Mouse (Mus musculus) embryonic facial prominence, embryonic 10.5 days (tissue): Measurements from ENCODE around the gene I0C0044D17Rik. TPM values are rescaled to one million over a fixed set of nuclear protein-coding genes. Genes with fewer than 3 reads are reported as not detected.
"Not testable (repeated sequence)": the region's sequence is repeated elsewhere in the genome, so short reads cannot be mapped to it uniquely, and the experiment has no call there.

ENCODE experiments used
- DNase-seq: peaks from one replicate; pipeline ENCODE4 v3.0.0-alpha.2; 2017; ENCODE audit warnings: low spot score
- H3K27ac ChIP-seq: fragments of 300-500 bp; sonication (generic); replicated peaks from 2 replicates; pipeline ENCODE4 v1.5.1; 2016; ENCODE audit warnings: mild to moderate bottlenecking
- H3K27me3 ChIP-seq: fragments of 300-500 bp; sonication (generic); replicated peaks from 2 replicates; pipeline ENCODE4 v1.6.1; 2016; ENCODE audit warnings: low read depth, mild to moderate bottlenecking; ENCODE audit not compliant: poor library complexity, severe bottlenecking
- H3K36me3 ChIP-seq: fragments of 300-500 bp; sonication (generic); replicated peaks from 2 replicates; pipeline ENCODE4 v1.6.1; 2016; ENCODE audit warnings: mild to moderate bottlenecking, moderate library complexity
- H3K4me1 ChIP-seq: fragments of 300-500 bp; sonication (generic); 2 replicates; pipeline ENCODE4 v1.6.1; 2016
- H3K4me3 ChIP-seq: fragments of 300-500 bp; sonication (generic); 2 replicates; pipeline ENCODE4 v1.5.1; 2016; ENCODE audit warnings: mild to moderate bottlenecking, moderate library complexity
- H3K9me3 ChIP-seq: fragments of 300-500 bp; sonication (generic); 2 replicates; pipeline ENCODE4 v1.6.1; 2016; ENCODE audit warnings: mild to moderate bottlenecking
- WGBS: fragments of 180-500 bp; shearing (Covaris S2); methylation state at CpG from one replicate; pipeline ENCODE4 v1.1.7; 2016; 5-methylcytosine and 5-hydroxymethylcytosine counted together
- polyA plus RNA-seq: library from polyadenylated mRNA; unstranded; fragments of >200 nt; fragmentation: Nextera tagmentation; extraction: Ambion mirVana; gene quantifications from 2 replicates; pipeline ENCODE4 v1.2.1, GENCODE M21; 2016

I0C0044D17Rik gene
- polyA plus RNA-seq, 1 experiment from 2014 or later, result not detected

DNA sequence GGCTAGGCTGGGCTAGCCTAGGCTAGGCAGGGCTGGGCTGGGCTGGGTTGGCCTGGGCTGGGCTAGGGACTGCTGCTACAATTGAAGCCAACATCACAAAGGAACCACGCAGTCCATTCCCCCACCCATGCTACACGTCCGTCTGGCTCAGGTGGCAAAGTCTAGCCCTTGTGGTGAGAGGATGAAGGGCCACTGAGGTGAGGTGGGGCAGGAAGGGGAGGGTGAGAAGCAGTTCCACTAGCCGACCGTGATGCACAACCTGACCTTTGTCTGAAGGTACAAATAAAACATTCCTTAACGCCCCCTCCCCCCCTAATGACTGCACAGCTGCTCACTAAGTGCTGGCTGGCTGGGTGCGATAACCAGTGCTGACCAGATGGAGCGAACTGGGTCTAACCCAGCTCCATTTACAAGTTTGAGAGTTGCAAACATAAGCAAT lies 22.1 kb upstream of the I0C0044D17Rik start:
- H3K36me3 ChIP-seq, result no peaks in the 10 kb centered on the region
- H3K4me1 ChIP-seq, result peaks cover 32% of the 10 kb centered on the region
- WGBS, result 63% methylated on average over 8 of the region's 8 CpGs
- H3K27ac ChIP-seq, result peak overlapping the region; percentile 31; the same call in 1 of the 2 replicates
- no peak overlapping the region for H3K4me3 ChIP-seq
- no peaks in the 10 kb centered on the region for H3K9me3 ChIP-seq
- peaks cover 28% of the 10 kb centered on the region for H3K27me3 ChIP-seq
- peak; percentile 36 for DNase-seq

DNA sequence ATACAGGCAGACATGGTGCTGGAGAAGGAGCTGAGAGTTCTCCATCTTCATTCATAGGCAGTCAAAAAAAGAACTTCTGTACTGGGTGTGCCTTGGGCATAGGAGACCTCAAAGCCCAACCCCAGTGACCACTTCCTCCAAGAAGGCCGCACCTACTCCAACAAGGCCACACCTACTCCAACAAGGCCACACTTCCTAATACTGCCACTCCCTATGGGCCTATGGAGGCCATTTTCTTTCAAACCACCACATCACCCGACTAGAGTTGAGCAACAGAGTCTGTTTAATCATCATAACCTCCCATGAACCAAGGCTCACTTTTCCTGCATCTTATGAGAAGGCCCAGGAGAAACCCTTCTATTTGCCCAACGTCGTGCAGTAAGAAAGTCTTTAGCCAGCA lies 21.6 kb upstream of the I0C0044D17Rik start:
- H3K9me3 ChIP-seq, result no peaks in the 10 kb centered on the region
- no peaks in the 10 kb centered on the region for H3K36me3 ChIP-seq
- no peak for DNase-seq
- 90% methylated on average over 4 of the region's 4 CpGs for WGBS
- H3K4me1 ChIP-seq, result peaks cover 36% of the 10 kb centered on the region
- H3K4me3 ChIP-seq, result no peak overlapping the region
- peaks cover 28% of the 10 kb centered on the region for H3K27me3 ChIP-seq
- H3K27ac ChIP-seq, result peak overlapping the region; percentile 31; the same call in 1 of the 2 replicates

DNA sequence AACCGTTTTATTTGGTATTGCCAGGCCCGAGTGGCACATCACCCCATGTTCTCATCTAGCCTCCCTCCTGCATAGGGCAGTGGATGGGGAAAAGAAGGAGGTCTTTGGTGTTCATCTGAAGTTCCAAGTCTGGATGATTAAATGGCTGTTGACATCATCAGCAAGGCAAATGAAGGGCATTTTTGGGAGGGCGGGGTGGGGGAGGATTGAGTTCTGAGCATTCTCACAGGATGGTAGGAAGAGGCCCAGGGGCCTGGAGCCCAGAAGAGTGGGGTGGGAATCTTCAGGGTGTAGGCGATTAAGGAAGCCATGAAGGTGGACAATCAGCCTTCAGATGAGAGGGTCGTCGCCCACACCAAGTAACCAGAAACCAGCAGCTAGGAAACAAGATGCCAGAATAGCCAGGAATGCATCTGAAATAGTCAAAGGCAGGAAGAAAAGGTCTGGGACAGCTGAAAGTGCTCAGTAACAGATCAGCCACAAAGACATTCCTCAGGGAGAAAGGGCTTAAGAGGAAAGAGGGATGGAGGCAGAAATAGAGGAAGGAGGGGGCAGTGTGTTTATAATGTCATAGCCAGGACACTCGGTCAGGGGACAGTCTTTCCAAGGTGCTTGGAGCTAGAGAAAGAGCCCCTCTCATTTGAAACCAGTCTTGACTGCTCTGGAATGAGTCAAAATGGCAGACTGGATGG lies 20.4 kb upstream of the I0C0044D17Rik start:
- H3K27me3 ChIP-seq, result peaks cover 28% of the 10 kb centered on the region
- no peak overlapping the region for H3K4me3 ChIP-seq
- no peaks in the 10 kb centered on the region for H3K36me3 ChIP-seq
- peaks cover 39% of the 10 kb centered on the region for H3K4me1 ChIP-seq
- H3K27ac ChIP-seq, result no peak overlapping the region
- H3K9me3 ChIP-seq, result no peaks in the 10 kb centered on the region
- DNase-seq, result no peak
- 72% methylated on average over 7 of the region's 7 CpGs for WGBS

DNA sequence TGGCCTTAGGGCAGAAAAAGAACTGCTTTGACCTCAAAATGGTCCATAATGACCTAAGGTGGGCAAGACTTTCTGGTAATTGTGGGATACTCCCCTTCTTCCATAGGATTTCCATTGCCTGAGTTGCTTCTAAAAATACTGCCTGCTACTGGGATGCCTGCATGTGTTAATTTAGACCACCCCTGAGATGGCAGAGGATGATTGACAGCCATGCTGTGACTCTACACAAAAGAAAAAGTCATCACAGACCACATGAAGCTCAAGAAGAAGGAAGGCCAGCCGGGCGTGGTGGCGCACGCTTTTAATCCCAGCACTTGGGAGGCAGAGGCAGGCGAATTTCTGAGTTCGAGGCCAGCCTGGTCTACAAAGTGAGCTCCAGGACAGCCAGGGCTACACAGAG lies 17.6 kb upstream of the I0C0044D17Rik start:
- DNase-seq, H3K4me3 ChIP-seq, H3K36me3 ChIP-seq, H3K27ac ChIP-seq, H3K9me3 ChIP-seq: not testable (repeated sequence)
- H3K4me1 ChIP-seq, result peaks cover 42% of the 10 kb centered on the region
- WGBS, result 84% methylated on average over 6 of the region's 6 CpGs
- H3K27me3 ChIP-seq, result peaks cover 36% of the 10 kb centered on the region

DNA sequence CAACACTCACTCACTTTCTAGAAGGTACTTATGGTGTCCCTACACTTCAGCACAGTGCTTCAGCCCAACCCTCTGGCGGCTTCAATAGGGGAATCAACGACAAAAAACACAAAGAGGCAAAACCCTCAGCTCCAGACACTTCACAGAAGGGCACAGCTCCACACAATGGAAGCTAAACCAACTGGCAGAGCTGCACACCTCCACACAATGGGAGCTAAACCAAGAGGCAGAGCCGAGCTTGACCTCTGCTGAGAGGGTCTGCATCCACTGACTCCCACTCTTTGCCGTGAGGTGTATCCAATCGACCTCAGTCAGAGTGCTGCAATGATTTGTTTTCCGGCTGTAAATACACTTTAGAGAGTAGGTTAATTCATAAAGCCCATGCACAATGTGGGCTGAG lies 16.9 kb upstream of the I0C0044D17Rik start:
- Histone ChIP-seq H3K27me3 (peaks cover 40% of the 10 kb centered on the region), H3K27ac (peak overlapping the region; percentile 57), H3K36me3 (no peaks in the 10 kb centered on the region), H3K9me3 (no peaks in the 10 kb centered on the region), H3K4me1 (peaks cover 34% of the 10 kb centered on the region), H3K4me3 (no peak overlapping the region)
- peak; percentile 28 for DNase-seq
- 55% methylated on average over 6 of the region's 6 CpGs for WGBS

DNA sequence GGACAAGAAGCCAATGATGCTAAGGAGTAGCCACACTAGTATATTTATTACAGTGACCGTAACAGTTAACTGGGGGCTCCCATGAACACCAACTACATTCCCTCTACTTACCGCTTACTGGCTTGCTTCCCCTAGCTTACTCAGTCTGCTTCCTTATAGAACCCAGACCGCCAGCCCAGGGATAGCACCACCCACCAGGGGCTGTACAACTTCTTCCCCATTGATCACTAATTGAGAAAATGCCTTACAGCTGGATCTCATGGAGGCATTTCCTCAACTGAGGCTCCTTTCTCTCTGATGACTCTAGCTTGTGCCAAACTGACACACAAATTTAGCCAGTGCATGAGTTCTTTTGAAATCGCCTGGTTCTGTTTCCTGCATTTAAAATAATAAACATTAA lies 15.3 kb upstream of the I0C0044D17Rik start:
- Histone ChIP-seq H3K27me3 (peaks cover 34% of the 10 kb centered on the region), H3K36me3 (no peaks in the 10 kb centered on the region), H3K4me1 (peaks cover 38% of the 10 kb centered on the region), H3K9me3 (no peaks in the 10 kb centered on the region), H3K4me3 (no peak overlapping the region), H3K27ac (peak overlapping the region; percentile 59; the same call in 1 of the 2 replicates)
- WGBS, result 44% methylated on average over 4 of the region's 4 CpGs
- peak; percentile 66 for DNase-seq

DNA sequence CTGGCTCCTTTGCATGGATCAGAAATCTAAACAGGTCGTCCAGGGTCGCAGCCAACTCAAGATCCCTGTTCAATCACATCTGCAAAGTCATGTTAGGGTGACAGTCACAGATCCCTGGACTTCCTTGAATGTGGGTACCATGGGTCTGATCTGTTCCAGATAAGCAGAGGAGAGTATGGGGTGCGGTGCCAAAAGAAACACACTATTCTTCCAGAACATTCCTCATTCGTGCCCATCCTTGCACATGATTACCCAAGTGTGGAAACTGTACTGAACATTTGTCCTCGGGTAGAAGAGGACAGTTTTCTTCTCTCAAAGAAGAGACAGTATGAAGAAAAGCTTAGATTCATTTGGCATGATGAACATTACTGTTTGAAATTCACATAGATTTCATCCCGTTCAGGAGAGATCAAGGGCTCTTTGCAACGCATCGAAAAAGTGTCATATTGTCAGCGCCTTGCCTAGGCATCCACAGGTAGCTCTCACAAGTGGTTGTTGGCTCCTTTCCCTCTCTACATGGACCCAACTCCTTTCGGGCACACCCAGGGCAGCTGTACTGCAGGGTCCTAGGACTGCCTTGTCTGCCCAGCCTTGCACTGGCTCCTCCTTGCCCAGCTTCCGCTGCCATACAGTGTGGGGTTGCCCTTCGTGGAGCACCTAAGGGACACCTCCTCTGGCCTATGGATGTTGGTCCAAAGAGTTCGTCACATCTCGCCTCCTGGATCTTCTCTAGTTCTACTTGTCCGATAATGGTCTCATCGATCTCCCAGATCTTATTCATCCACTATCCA lies 14.3 kb upstream of the I0C0044D17Rik start:
- WGBS, result 93% methylated on average over 16 of the region's 16 CpGs
- peaks cover 42% of the 10 kb centered on the region for H3K4me1 ChIP-seq
- H3K27ac ChIP-seq, result peak overlapping the region; percentile 66
- no peak for DNase-seq
- H3K9me3 ChIP-seq, result no peaks in the 10 kb centered on the region
- H3K27me3 ChIP-seq, result peaks cover 26% of the 10 kb centered on the region
- no peak overlapping the region for H3K4me3 ChIP-seq
- H3K36me3 ChIP-seq, result no peaks in the 10 kb centered on the region

DNA sequence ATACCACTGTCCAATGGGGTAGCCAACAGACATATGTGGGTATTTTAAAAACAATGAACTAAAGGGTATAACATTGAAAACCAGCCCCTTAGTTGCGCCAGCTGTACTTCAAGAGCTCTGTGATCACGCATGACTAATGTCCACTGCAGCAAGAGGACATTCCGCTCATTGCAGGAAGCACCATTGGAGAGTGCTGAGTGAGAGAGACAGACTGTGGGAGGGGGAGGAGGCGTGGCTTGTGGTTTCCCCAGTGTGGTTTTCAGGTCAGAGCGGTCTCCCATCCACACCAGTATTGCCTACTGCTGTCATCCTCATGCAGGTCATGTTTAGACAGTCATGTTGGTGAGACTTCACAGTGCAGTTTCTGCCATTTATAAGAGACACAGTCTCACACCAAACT lies 12.9 kb upstream of the I0C0044D17Rik start:
- Histone ChIP-seq H3K27me3 (peaks cover 18% of the 10 kb centered on the region), H3K36me3 (no peaks in the 10 kb centered on the region), H3K9me3 (no peaks in the 10 kb centered on the region), H3K4me3 (no peak overlapping the region), H3K4me1 (peaks cover 43% of the 10 kb centered on the region), H3K27ac (no peak overlapping the region)
- no peak for DNase-seq
- WGBS, result 60% methylated on average over 5 of the region's 5 CpGs

DNA sequence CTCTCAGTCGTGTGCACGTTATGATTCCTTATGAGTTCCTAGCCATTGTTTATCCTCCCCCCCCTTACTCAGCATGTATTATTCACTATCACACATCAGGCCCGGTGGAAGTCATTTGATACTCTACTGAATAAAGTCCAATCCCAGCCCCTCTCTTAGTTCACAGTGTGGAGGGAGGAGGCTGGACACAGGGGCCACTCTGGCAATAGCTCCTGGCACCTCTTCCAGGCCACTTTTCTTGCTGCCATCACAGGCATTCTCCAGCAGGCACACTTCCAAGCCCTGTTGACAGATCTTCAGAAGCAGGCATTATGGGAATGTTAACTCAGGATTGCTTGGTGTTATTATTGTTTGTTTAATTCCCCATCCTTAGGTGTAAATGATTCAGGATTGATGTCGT lies 11.1 kb upstream of the I0C0044D17Rik start:
- H3K27me3 ChIP-seq, result peaks cover 18% of the 10 kb centered on the region
- no peak overlapping the region for H3K4me3 ChIP-seq
- no peaks in the 10 kb centered on the region for H3K9me3 ChIP-seq
- H3K4me1 ChIP-seq, result peaks cover 38% of the 10 kb centered on the region
- DNase-seq, result no peak
- H3K27ac ChIP-seq, result no peak overlapping the region
- 71% methylated on average over 4 of the region's 4 CpGs for WGBS
- no peaks in the 10 kb centered on the region for H3K36me3 ChIP-seq

DNA sequence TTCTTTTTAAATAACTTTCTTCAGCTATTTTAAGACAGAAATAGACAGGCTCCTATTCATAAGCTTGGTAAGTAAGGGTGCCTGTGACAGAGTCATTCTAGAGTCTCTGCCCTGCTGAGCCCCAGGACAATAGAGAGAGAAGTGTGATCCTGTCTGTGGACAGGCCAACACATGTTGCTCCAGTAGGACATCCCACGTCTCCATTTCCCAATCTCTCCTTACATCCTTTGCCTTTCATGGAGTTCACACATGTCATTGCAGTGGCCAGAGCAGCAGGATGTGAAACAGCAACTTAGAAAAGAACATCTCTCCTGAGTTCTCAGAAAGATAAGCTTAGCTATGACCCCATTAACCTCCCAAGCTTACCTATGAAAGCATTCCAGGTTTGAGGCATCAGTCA lies 8.1 kb upstream of the I0C0044D17Rik start:
- DNase-seq, result no peak
- Histone ChIP-seq H3K4me3 (no peak overlapping the region), H3K27me3 (peaks cover 13% of the 10 kb centered on the region), H3K27ac (no peak overlapping the region), H3K36me3 (no peaks in the 10 kb centered on the region), H3K4me1 (peaks cover 37% of the 10 kb centered on the region), H3K9me3 (no peaks in the 10 kb centered on the region)
- WGBS, result 58% methylated on average over 1 of the region's 1 CpGs

DNA sequence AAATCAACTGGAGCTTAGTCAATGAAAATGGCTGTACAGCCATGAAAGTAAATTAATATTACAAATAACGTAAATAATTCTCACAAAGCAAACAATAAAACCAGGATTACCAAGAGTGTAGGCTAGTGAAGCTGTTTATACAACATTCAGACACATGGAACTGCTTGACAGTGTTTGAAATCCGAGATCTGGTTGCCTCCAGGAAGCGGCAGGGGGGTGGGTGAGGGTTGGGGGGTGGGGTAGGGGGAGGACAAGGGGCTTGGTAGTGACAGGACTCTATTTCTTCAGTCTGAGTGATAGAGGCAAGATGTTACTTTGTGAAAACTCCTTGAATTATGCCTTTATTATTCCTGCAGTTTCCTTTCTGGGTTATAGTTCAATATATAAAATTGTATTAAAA lies 3.1 kb upstream of the I0C0044D17Rik start:
- peak; percentile 67 for DNase-seq
- Histone ChIP-seq H3K9me3 (no peaks in the 10 kb centered on the region), H3K4me3 (no peak overlapping the region), H3K36me3 (no peaks in the 10 kb centered on the region), H3K27me3 (no peaks in the 10 kb centered on the region), H3K27ac (no peak overlapping the region), H3K4me1 (peaks cover 30% of the 10 kb centered on the region)
- 20% methylated on average over 3 of the region's 3 CpGs for WGBS

DNA sequence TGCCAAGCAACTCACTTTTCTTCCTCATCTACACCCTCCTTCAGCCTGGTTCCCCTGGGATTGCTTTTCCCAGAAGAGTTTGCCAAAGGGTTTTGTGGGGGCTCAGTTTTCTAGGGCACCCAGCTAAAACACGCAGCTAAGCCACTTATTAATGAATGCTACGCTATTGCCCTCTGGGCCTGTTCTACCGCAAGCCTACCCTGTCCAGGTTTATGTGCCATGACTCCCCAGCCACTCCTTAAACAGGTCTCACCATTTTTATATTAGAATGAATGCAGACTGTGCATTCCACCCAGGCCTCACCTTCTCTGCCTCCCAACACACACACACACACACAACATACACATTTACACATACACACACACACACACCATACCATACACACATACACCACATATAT lies 593 bp downstream of the I0C0044D17Rik start:
- no peaks in the 10 kb centered on the region for H3K9me3 ChIP-seq
- H3K27ac ChIP-seq, result peak overlapping the region; percentile 20; the same call in 1 of the 2 replicates
- H3K27me3 ChIP-seq, result peaks cover 24% of the 10 kb centered on the region
- H3K36me3 ChIP-seq, result no peaks in the 10 kb centered on the region
- WGBS, result 72% methylated on average over 3 of the region's 3 CpGs
- DNase-seq, result no peak
- H3K4me1 ChIP-seq, result peaks cover 38% of the 10 kb centered on the region
- H3K4me3 ChIP-seq, result no peak overlapping the region

DNA sequence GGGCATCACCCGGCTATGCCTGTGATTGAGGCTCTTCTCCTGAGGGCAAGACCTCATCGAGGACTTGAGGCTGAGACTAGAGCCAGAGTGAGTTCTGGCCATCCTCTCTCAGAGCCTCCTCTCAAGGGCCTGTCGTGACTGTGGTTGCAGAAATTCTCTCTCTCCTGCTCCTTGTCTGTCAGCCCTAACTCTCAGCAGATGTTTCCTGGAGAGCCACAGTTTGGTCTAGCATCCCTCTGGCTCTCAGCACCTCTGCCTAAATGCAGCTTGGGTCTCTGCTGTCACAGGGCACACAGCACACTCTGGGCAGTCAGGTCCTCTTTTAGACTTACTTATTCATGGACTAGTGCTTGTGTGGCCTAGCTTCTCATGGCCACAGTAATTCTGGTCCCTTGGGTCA lies 1.2 kb downstream of the I0C0044D17Rik start:
- H3K36me3 ChIP-seq, result no peaks in the 10 kb centered on the region
- H3K4me1 ChIP-seq, result peaks cover 38% of the 10 kb centered on the region
- no peak overlapping the region for H3K4me3 ChIP-seq
- peak; percentile 30 for DNase-seq
- no peaks in the 10 kb centered on the region for H3K9me3 ChIP-seq
- H3K27ac ChIP-seq, result peak overlapping the region; percentile 20; the same call in 1 of the 2 replicates
- WGBS, result 53% methylated on average over 3 of the region's 3 CpGs
- H3K27me3 ChIP-seq, result peaks cover 29% of the 10 kb centered on the region
